Mouse (Mus musculus) embryonic fibroblast, embryonic 13.5 days (primary cell): ENCODE results near the gene Vwf.

ENCODE experiments used
- CTCF ChIP-seq: IDR thresholded peaks from 2 replicates; pipeline ENCODE4 v1.5.1; 2011; ENCODE audit warnings: mild to moderate bottlenecking, control low read depth, low read length, moderate library complexity, borderline replicate concordance; ENCODE audit not compliant: insufficient read depth
- POLR2A ChIP-seq: IDR thresholded peaks from 2 replicates; pipeline ENCODE4 v1.6.1; 2011; ENCODE audit warnings: low read depth, mild to moderate bottlenecking, control low read depth, low read length, moderate library complexity

- no peak for TF ChIP-seq POLR2A
- TF ChIP-seq CTCF: no peak
Observed at GRCm38 (mm10) chr6:125601190-125601589, 54.6 kb downstream of the Vwf start.
